Mouse (Mus musculus) kidney, adult 2 months (tissue): ENCODE measurements around the gene Tbc1d4.

ENCODE experiments used
- CTCF ChIP-seq: fragments of 200-500 bp; conservative IDR thresholded peaks from 2 replicates; pipeline ENCODE4 v1.5.1; 2011; ENCODE audit warnings: low read depth, mild to moderate bottlenecking, control low read depth, low read length, moderate library complexity, mixed read lengths; ENCODE audit not compliant: insufficient read depth, insufficient read length
- POLR2A ChIP-seq: fragments of 200-500 bp; IDR thresholded peaks from one replicate; pipeline ENCODE4 v1.6.1; 2011; ENCODE audit warnings: low read depth, low read length, control low read depth

GRCm38 (mm10) chr14:101460768-101461167 lies 148.2 kb downstream of the Tbc1d4 start:
- TF ChIP-seq POLR2A, result no peak
- peak; percentile 67 for TF ChIP-seq CTCF
